8 mouse cellular contexts compared by ENCODE assay signal in the genomic region with DNA sequence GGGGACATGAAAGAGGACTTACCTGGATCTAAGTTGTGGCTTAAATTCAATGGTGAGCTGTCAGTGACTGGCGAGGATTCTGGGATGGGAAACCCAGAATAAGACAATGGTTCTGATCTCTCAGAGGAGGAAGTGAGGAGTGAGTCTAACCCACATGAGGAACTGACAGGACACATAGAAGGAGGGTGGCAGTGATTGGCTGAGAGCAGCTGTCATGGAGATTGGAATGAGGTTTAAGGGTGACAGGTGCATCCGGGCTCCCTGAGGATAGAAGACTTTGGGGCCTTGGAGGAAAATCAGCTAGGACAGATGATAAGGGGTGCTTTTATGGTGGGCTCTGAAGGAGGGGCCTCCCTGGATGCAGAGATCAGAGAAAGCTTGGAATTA. TPM values are rescaled to one million over a fixed set of nuclear protein-coding genes. Genes with fewer than 3 reads are reported as not detected.
A peak's percentile ranks its signal among the peaks of the same experiment; 100 is the strongest.
DNase-seq lines count a peak whose midpoint lies in the region; ATAC-seq lines count a peak whose summit lies in the region.

A gene (minus strand): TSS at position 105 of the 387 bp plus-strand sequence.

- ATAC-seq in heart, embryonic 13.5 days (ENCODE audit: extremely low read depth, insufficient number of reproducible peaks, low FRiP score, low TSS enrichment), result no peak
- no peak for ATAC-seq in liver, embryonic 16.5 days (ENCODE audit: low read depth)

- H3K9ac ChIP-seq in heart, embryonic 13.5 days, result peak within 1 kb of the TSS; percentile 86; the same call in 1 of the 2 replicates
- H3K9ac ChIP-seq in liver, embryonic 16.5 days (ENCODE audit: low read depth, low read length), result no peak within 1 kb of the TSS; the same call in 1 of the 2 replicates

- H3K9me3 ChIP-seq in heart, embryonic 13.5 days, result no peaks in the 10 kb centered on the region
- no peaks in the 10 kb centered on the region for H3K9me3 ChIP-seq in liver, embryonic 16.5 days (replicated peaks; ENCODE audit: control insufficient read depth, low read length)

- H3K27ac ChIP-seq in heart, embryonic 13.5 days (replicated peaks), result peak within 1 kb of the TSS; percentile 70; the same call in 1 of the 2 replicates
- peak within 1 kb of the TSS; percentile 66 for H3K27ac ChIP-seq in liver, embryonic 16.5 days (ENCODE audit: low read length)

- peak within 1 kb of the TSS; percentile 98 for H3K4me2 ChIP-seq in heart, embryonic 13.5 days
- H3K4me2 ChIP-seq in liver, embryonic 16.5 days (ENCODE audit: low read depth, low read length), result peak within 1 kb of the TSS; percentile 77

- no peak for DNase-seq in heart, postnatal 25 days (ENCODE audit: low spot score)
- no peak for DNase-seq in adrenal gland, postnatal 14 days
- DNase-seq in gonadal fat pad, adult 2 months (ENCODE audit: low read depth), result no peak
- DNase-seq in cerebellum, postnatal 4 days (ENCODE audit: low spot score in 2 of 2), result no peak
- DNase-seq in layer of hippocampus, adult 9-10 months (ENCODE audit: low spot score), result no peak
- DNase-seq in cerebellum, postnatal 36 days, result no peak

- peaks cover 17% of the 10 kb centered on the region for H3K4me1 ChIP-seq in heart, embryonic 13.5 days
- peaks cover 6% of the 10 kb centered on the region for H3K4me1 ChIP-seq in liver, embryonic 16.5 days (ENCODE audit: control insufficient read depth, low read depth, low read length)

- intact Hi-C loops in heart, postnatal 25 days (cut with DNase I), result no loop called here

- H3K27me3 ChIP-seq in heart, embryonic 13.5 days (replicated peaks), result peaks cover 27% of the 10 kb centered on the region
- peaks cover 12% of the 10 kb centered on the region for H3K27me3 ChIP-seq in liver, embryonic 16.5 days (ENCODE audit: control insufficient read depth, insufficient read depth, low read depth, low read length)

- peaks cover 13% of the 10 kb centered on the region for H3K36me3 ChIP-seq in heart, embryonic 13.5 days
- no peaks in the 10 kb centered on the region for H3K36me3 ChIP-seq in liver, embryonic 16.5 days (ENCODE audit: control insufficient read depth, insufficient read depth)

- peak within 1 kb of the TSS; percentile 79 for H3K4me3 ChIP-seq in heart, embryonic 13.5 days
- peak within 1 kb of the TSS; percentile 69 for H3K4me3 ChIP-seq in liver, embryonic 16.5 days (ENCODE audit: low read depth, low read length)

- 81% methylated on average over 2 of the region's 2 CpGs for WGBS in heart, embryonic 13.5 days
- WGBS in liver, embryonic 16.5 days (ENCODE audit: insufficient replicate concordance), result 33% methylated on average over 2 of the region's 2 CpGs

RNA-seq across cellular contexts. Expression of the gene that starts here (rescaled TPM):
- 1.5 and 1.7 TPM in 2 replicates for polyA plus RNA-seq in heart, embryonic 13.5 days (2015; fragmentation: Nextera tagmentation; extraction: Ambion mirVana)
- under 1 TPM; 0.62 to 0.75 TPM for total RNA-seq in heart, postnatal 25 days (2021)
- total RNA-seq in adrenal gland, postnatal 14 days (2021), result 21.9 and 24.5 TPM in 2 replicates
- 28.1 and 31.8 TPM in 2 replicates for polyA plus RNA-seq in gonadal fat pad, adult 2 months (2012; rRNA removed)
- polyA plus RNA-seq in liver, embryonic 16.5 days (2015; fragmentation: Nextera tagmentation; extraction: Ambion mirVana), result 1.9 and 2.1 TPM in 2 replicates

Comparison
In these comparisons a context has a peak if more than half of its experiments do, and no peak if none do; other contexts are left out.
1. RNA of the gene that starts here (total RNA-seq): 21.9 to 24.5 TPM in adrenal gland, postnatal 14 days; 0.62 to 0.75 TPM in heart, postnatal 25 days; every median in the first group is over 10 times any median in the second.